Mouse (Mus musculus) neutrophil, adult 5-6 weeks (primary cell): Measurements from ENCODE around the gene C1ql3. TPM values are rescaled to one million over a fixed set of nuclear protein-coding genes. Genes with fewer than 3 reads are reported as not detected.

Experiments used
- ATAC-seq: fragments of 151-379, 151-347 bp; 2 replicates; pipeline ENCODE4 v1.8.0; 2017; ENCODE audit warnings: mild to moderate bottlenecking, moderate TSS enrichment; ENCODE audit not compliant: insufficient number of reproducible peaks, poor library complexity, low FRiP score, severe bottlenecking; ENCODE audit errors: extremely low read depth
- total RNA-seq: library from RNA; stranded (forward); fragments of 200-1000 nt; gene quantifications from 2 replicates; pipeline ENCODE4 v1.2.3, GENCODE M21; 2017

Gene C1ql3
- total RNA-seq, result 0.12 TPM in 1 of 2 replicates, not detected in the other

GRCm38 (mm10) chr2:13011472-13011871, at the start of gene C1ql3:
Gene C1ql3, minus strand, starts transcription at chr2:13011806.
- ATAC-seq, result no peak

- ATAC-seq, result no peak
Observed at GRCm38 (mm10) chr2:13060426-13061170, 49.0 kb upstream of the C1ql3 start.

GRCm38 (mm10) chr2:13048649-13049048, 37.0 kb upstream of the C1ql3 start:
- ATAC-seq, result no peak

GRCm38 (mm10) chr2:13044555-13044954, 32.9 kb upstream of the C1ql3 start:
- no peak for ATAC-seq

GRCm38 (mm10) chr2:13039785-13040184, 28.2 kb upstream of the C1ql3 start:
- ATAC-seq, result no peak

- no peak for ATAC-seq
Observed at GRCm38 (mm10) chr2:13038772-13039171, 27.2 kb upstream of the C1ql3 start.

GRCm38 (mm10) chr2:13018861-13019260, 7.3 kb upstream of the C1ql3 start:
- ATAC-seq, result no peak

- no peak for ATAC-seq
Observed at GRCm38 (mm10) chr2:13018382-13018781, 6.8 kb upstream of the C1ql3 start.

GRCm38 (mm10) chr2:13011973-13012372, 367 bp upstream of the C1ql3 start:
- no peak for ATAC-seq

- ATAC-seq, result no peak
Observed at GRCm38 (mm10) chr2:13010460-13011341, 905 bp downstream of the C1ql3 start.

- no peak for ATAC-seq
Observed at GRCm38 (mm10) chr2:13010030-13010459, 1.6 kb downstream of the C1ql3 start.

GRCm38 (mm10) chr2:13009261-13009972, 2.2 kb downstream of the C1ql3 start:
- ATAC-seq, result no peak

- no peak for ATAC-seq
Observed at GRCm38 (mm10) chr2:13008433-13008832, 3.2 kb downstream of the C1ql3 start.

GRCm38 (mm10) chr2:13000026-13000425, 11.6 kb downstream of the C1ql3 start:
- no peak for ATAC-seq

GRCm38 (mm10) chr2:12984901-12985732, 26.5 kb downstream of the C1ql3 start:
- no peak for ATAC-seq

GRCm38 (mm10) chr2:12978771-12979170, 32.8 kb downstream of the C1ql3 start:
- no peak for ATAC-seq

- no peak for ATAC-seq
Observed at GRCm38 (mm10) chr2:12977367-12977766, 34.2 kb downstream of the C1ql3 start.

GRCm38 (mm10) chr2:12973752-12974151, 37.9 kb downstream of the C1ql3 start:
- no peak for ATAC-seq
